Comparison of ENCODE assay signal across 23 mouse cellular contexts in genomic region chr6:53429368-53429767, GRCm38 (mm10).
DNase-seq lines count a peak whose midpoint lies in the region; ATAC-seq lines count a peak whose summit lies in the region.
"Had no signal": no experiment of that assay in that cellular context is flagged by ENCODE, and none has a peak within 500 bp of the region (broad histone marks: within the 10 kb centered on the region; RNA-seq: fewer than 3 reads in every experiment).

No protein-coding gene starts in this region.

- DNase-seq in neural tube, embryonic 10.5 days (ENCODE audit: extremely low spot score, low spot score): no peak
- DNase-seq in right cerebral cortex, postnatal 14 days: no peak
- DNase-seq: adrenal gland, postnatal 25 days; B cell, adult 2 months; cerebellum, adult 18-20 months; kidney, adult 2 months; kidney, postnatal 4 days; left cerebral cortex, postnatal 4 days; liver, embryonic 13.5 days; lung, adult 18-20 months; lung, postnatal 10 days; right cerebral cortex, postnatal 25 days had no signal

- H3K27me3 ChIP-seq in forebrain, embryonic 16.5 days (replicated peaks; ENCODE audit: control insufficient read depth, insufficient read depth, low read length): no peaks in the 10 kb centered on the region
- no peaks in the 10 kb centered on the region for H3K27me3 ChIP-seq in forebrain, embryonic 12.5 days
- H3K27me3 ChIP-seq in neural tube, embryonic 13.5 days: peaks cover 7% of the 10 kb centered on the region
- H3K27me3 ChIP-seq in limb, embryonic 12.5 days: no peaks in the 10 kb centered on the region
- H3K27me3 ChIP-seq in neural tube, embryonic 14.5 days (ENCODE audit: control insufficient read depth, insufficient read depth, low read length): no peaks in the 10 kb centered on the region; the same call in 1 of the 2 replicates
- H3K27me3 ChIP-seq: heart, embryonic 13.5 days; hindbrain, embryonic 15.5 days; intestine, embryonic 15.5 days; liver, embryonic 13.5 days; stomach, embryonic 15.5 days had no signal

- peak overlapping the region; percentile 21; the same call in 1 of the 2 replicates for H3K27ac ChIP-seq in forebrain, embryonic 16.5 days (ENCODE audit: low read length)
- no peak overlapping the region for H3K27ac ChIP-seq in forebrain, embryonic 12.5 days
- H3K27ac ChIP-seq in neural tube, embryonic 13.5 days (replicated peaks): 0 out of 2 replicates have a peak overlapping the region, but pooled peaks have one; percentile 13
- H3K27ac ChIP-seq in limb, embryonic 12.5 days: peak overlapping the region; percentile 82
- no peak overlapping the region for H3K27ac ChIP-seq in neural tube, embryonic 14.5 days (ENCODE audit: low read depth, low read length)
- H3K27ac ChIP-seq: heart, embryonic 13.5 days; hindbrain, embryonic 15.5 days; intestine, embryonic 15.5 days; liver, embryonic 13.5 days; macrophage; stomach, embryonic 15.5 days had no signal

- peaks cover 29% of the 10 kb centered on the region for H3K4me1 ChIP-seq in forebrain, embryonic 16.5 days (replicated peaks; ENCODE audit: control insufficient read depth, insufficient read depth, low read length)
- peaks cover 18% of the 10 kb centered on the region for H3K4me1 ChIP-seq in forebrain, embryonic 12.5 days
- H3K4me1 ChIP-seq in neural tube, embryonic 13.5 days (replicated peaks): peaks cover 19% of the 10 kb centered on the region
- peaks cover 52% of the 10 kb centered on the region for H3K4me1 ChIP-seq in limb, embryonic 12.5 days (replicated peaks)
- peaks cover 14% of the 10 kb centered on the region for H3K4me1 ChIP-seq in neural tube, embryonic 14.5 days (ENCODE audit: control insufficient read depth, insufficient read depth, low read length)
- H3K4me1 ChIP-seq: intestine, embryonic 15.5 days; liver, embryonic 13.5 days; stomach, embryonic 15.5 days had no signal

- peak; percentile 47; the same call in 1 of the 2 replicates for ATAC-seq in forebrain, embryonic 16.5 days
- no peak for ATAC-seq in forebrain, embryonic 12.5 days (ENCODE audit: low FRiP score)
- peak; percentile 58; the same call in 1 of the 2 replicates for ATAC-seq in neural tube, embryonic 13.5 days (ENCODE audit: low read depth)
- ATAC-seq in limb, embryonic 12.5 days (ENCODE audit: insufficient number of reproducible peaks, insufficient read depth, low FRiP score, low TSS enrichment, low read depth): 0 out of 2 replicates have a peak, but pooled peaks have one; percentile 44
- ATAC-seq in neural tube, embryonic 14.5 days (ENCODE audit: low read depth): peak; percentile 51; the same call in 1 of the 2 replicates
- no peak for ATAC-seq in inflammation-experienced regulatory T-cells, adult 6 months
- ATAC-seq: intestine, embryonic 15.5 days had no signal

- 21% methylated on average over 7 of the region's 7 CpGs for WGBS in forebrain, embryonic 16.5 days
- WGBS in forebrain, embryonic 12.5 days: 62% methylated on average over 7 of the region's 7 CpGs
- 34% methylated on average over 7 of the region's 7 CpGs for WGBS in neural tube, embryonic 13.5 days
- 27% methylated on average over 7 of the region's 7 CpGs for WGBS in limb, embryonic 12.5 days
- 33% methylated on average over 7 of the region's 7 CpGs for WGBS in neural tube, embryonic 14.5 days

- H3K9me3 ChIP-seq in forebrain, embryonic 16.5 days (ENCODE audit: control insufficient read depth, low read length): no peaks in the 10 kb centered on the region
- no peaks in the 10 kb centered on the region for H3K9me3 ChIP-seq in forebrain, embryonic 12.5 days
- no peaks in the 10 kb centered on the region for H3K9me3 ChIP-seq in neural tube, embryonic 13.5 days
- H3K9me3 ChIP-seq in limb, embryonic 12.5 days: no peaks in the 10 kb centered on the region
- no peaks in the 10 kb centered on the region for H3K9me3 ChIP-seq in neural tube, embryonic 14.5 days (ENCODE audit: control insufficient read depth, low read length)
- H3K9me3 ChIP-seq: heart, embryonic 13.5 days; hindbrain, embryonic 15.5 days; intestine, embryonic 15.5 days; liver, embryonic 13.5 days; stomach, embryonic 15.5 days had no signal

- no peak overlapping the region for H3K4me2 ChIP-seq in forebrain, embryonic 16.5 days (ENCODE audit: low read length)
- H3K4me2 ChIP-seq in forebrain, embryonic 12.5 days: no peak overlapping the region
- H3K4me2 ChIP-seq in neural tube, embryonic 13.5 days: no peak overlapping the region
- H3K4me2 ChIP-seq in limb, embryonic 12.5 days: no peak overlapping the region
- no peak overlapping the region for H3K4me2 ChIP-seq in neural tube, embryonic 14.5 days (ENCODE audit: low read depth, low read length)
- H3K4me2 ChIP-seq: heart, embryonic 13.5 days; hindbrain, embryonic 15.5 days; intestine, embryonic 15.5 days; liver, embryonic 13.5 days; stomach, embryonic 15.5 days had no signal

- no peak overlapping the region for H3K9ac ChIP-seq in forebrain, embryonic 16.5 days (replicated peaks; ENCODE audit: low read depth, low read length)
- H3K9ac ChIP-seq in forebrain, embryonic 12.5 days: no peak overlapping the region
- H3K9ac ChIP-seq in neural tube, embryonic 13.5 days: no peak overlapping the region
- no peak overlapping the region for H3K9ac ChIP-seq in limb, embryonic 12.5 days (replicated peaks)
- no peak overlapping the region for H3K9ac ChIP-seq in neural tube, embryonic 14.5 days (replicated peaks; ENCODE audit: low read depth, low read length)
- H3K9ac ChIP-seq: heart, embryonic 13.5 days; hindbrain, embryonic 15.5 days; intestine, embryonic 15.5 days; liver, embryonic 13.5 days; stomach, embryonic 15.5 days had no signal

- H3K36me3 ChIP-seq in forebrain, embryonic 16.5 days (ENCODE audit: control insufficient read depth, insufficient read depth): no peaks in the 10 kb centered on the region
- H3K36me3 ChIP-seq in forebrain, embryonic 12.5 days (replicated peaks): no peaks in the 10 kb centered on the region
- H3K36me3 ChIP-seq in neural tube, embryonic 13.5 days: no peaks in the 10 kb centered on the region
- no peaks in the 10 kb centered on the region for H3K36me3 ChIP-seq in limb, embryonic 12.5 days
- no peaks in the 10 kb centered on the region for H3K36me3 ChIP-seq in neural tube, embryonic 14.5 days (ENCODE audit: control insufficient read depth, insufficient read depth, low read length)
- H3K36me3 ChIP-seq: heart, embryonic 13.5 days; hindbrain, embryonic 15.5 days; intestine, embryonic 15.5 days; liver, embryonic 13.5 days; stomach, embryonic 15.5 days had no signal

- no peak overlapping the region for H3K4me3 ChIP-seq in forebrain, embryonic 16.5 days (replicated peaks; ENCODE audit: low read length)
- no peak overlapping the region for H3K4me3 ChIP-seq in forebrain, embryonic 12.5 days (replicated peaks)
- no peak overlapping the region for H3K4me3 ChIP-seq in neural tube, embryonic 13.5 days
- no peak overlapping the region for H3K4me3 ChIP-seq in limb, embryonic 12.5 days (replicated peaks)
- no peak overlapping the region for H3K4me3 ChIP-seq in neural tube, embryonic 14.5 days (ENCODE audit: low read depth, low read length)
- H3K4me3 ChIP-seq: heart, embryonic 13.5 days; hindbrain, embryonic 15.5 days; intestine, embryonic 15.5 days; liver, embryonic 13.5 days; stomach, embryonic 15.5 days had no signal

Comparison
In these comparisons a context has a peak if more than half of its experiments do, and no peak if none do; other contexts are left out.
1. ATAC-seq: peak in forebrain, embryonic 16.5 days (single experiment), neural tube, embryonic 13.5 days (single experiment), limb, embryonic 12.5 days (single experiment) and neural tube, embryonic 14.5 days (single experiment); none in forebrain, embryonic 12.5 days (single experiment) and inflammation-experienced regulatory T-cells, adult 6 months (single experiment).
2. H3K27ac ChIP-seq: peak in forebrain, embryonic 16.5 days (single experiment), neural tube, embryonic 13.5 days (single experiment) and limb, embryonic 12.5 days (single experiment); none in forebrain, embryonic 12.5 days (single experiment) and neural tube, embryonic 14.5 days (single experiment).